Mouse (Mus musculus): ENCODE results near the gene Ebf1. TPM values are rescaled to one million over a fixed set of nuclear protein-coding genes. Genes with fewer than 3 reads are reported as not detected.

Ebf1 gene
- total RNA-seq, 2 experiments from 2014 or later, result 4.8 to 6.1 TPM

DNA sequence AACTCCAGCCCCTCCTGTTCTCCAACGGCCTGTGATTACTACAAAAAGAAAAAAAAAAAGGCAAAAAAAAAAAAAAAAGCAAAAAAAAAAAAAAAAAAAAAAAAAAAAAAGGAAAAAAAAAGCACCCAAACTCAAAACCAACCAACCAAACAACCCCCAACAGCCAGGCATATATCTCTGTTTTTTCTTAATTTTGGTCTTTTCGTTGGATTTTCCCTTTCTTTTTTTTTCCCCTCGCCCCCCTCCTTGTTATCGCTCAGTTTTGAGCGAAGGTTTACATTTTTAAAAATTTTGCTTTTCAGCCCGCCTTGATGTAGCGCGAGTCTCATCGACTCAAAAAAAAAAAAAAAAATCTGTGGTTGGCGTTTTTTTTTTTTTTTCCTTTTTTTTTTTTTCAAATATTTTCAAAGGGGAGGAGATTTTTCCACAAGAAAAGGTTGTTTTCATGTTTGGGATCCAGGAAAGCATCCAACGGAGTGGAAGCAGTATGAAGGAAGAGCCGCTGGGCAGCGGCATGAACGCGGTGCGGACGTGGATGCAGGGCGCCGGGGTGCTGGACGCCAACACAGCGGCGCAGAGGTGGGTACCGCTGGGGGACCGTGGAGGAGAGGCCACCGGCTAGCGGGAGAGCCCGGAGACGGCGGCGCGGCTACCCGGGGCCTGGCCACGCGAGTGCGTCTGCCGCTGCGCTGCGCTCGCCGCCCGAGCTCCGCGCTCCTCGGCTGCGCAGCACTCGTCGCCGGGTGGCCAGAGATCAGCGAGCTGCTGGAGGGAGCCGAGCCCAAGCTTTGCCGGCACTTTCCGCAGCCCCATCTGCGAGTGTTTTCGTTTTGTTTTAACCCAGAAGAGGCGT, 843 bp downstream of the Ebf1 start:
- no peak for DNase-seq (ENCODE audit: low spot score in 2 of 2)

DNA sequence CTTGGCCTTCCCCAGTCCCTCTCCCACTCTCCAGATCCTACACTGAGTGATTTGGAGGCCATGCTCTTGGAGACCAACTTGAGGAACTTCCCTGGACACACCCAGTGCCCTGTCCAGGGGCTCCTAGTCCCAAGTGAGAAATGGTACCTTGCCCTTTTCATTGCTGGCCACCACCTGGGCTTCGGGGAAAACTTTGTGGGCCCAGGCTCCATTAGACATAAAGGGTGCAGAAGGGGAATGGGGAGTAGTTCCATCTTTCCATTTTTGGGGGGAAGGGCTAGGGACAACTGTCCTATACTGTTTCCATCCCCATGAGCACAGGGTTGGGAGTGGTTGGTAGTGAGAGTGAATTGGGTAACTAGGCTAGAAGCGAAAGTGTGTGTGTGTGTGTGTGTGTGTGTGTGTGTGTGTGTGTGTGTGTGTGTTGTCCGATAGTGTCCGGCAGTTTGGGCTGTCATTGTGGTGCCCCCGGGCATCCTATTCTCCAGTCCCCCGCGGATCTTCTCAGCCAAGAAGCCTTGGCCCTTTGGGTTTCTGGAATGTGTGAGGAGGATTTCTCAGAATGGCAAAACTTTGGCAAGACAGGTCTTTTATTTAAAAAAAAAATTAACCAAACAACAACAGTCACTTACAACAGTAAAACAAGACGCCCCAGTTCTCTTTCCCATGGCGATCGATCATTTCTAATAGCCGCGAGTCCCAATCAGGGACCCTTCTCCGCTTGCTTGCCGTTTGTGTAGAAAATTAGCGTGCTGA, 2.2 kb downstream of the Ebf1 start:
- DNase-seq (ENCODE audit: low spot score in 2 of 2), result no peak

DNA sequence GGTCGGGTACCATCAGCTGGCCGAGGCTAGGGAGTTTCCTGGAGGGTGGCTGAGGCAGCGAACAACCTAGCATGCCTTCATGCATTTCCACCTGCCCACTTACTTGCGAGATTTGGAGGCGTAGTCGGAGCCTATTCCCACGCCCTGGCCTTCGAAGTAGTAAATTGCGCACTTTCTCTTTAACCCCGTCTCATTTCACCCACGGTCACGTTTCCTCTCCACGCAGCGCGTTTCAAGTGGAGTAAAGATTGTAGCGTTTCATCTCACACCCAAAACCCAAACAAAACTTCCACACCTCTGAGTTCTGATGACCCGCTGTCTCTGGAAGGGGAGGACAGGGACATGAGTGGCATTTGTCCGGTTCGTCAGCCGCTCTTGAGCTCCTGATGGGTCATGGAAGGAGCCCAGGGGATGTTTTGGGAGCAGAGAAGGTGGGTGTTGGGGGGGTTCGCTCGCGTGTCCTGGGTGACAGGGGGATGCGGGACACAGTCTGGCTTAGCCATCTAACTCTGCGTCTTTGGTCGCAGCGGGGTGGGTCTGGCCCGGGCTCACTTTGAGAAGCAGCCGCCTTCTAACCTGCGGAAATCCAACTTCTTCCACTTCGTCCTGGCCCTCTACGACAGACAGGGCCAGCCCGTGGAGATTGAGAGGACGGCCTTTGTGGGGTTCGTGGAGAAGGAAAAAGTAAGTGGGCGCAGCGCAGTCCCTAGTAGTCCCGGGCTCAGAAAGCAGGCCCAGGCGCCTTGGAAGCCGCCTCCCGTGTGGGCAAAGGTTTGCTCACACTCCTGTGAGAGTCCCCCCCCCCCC, 3.0 kb downstream of the Ebf1 start:
- DNase-seq (ENCODE audit: low spot score in 2 of 2), result no peak

DNA sequence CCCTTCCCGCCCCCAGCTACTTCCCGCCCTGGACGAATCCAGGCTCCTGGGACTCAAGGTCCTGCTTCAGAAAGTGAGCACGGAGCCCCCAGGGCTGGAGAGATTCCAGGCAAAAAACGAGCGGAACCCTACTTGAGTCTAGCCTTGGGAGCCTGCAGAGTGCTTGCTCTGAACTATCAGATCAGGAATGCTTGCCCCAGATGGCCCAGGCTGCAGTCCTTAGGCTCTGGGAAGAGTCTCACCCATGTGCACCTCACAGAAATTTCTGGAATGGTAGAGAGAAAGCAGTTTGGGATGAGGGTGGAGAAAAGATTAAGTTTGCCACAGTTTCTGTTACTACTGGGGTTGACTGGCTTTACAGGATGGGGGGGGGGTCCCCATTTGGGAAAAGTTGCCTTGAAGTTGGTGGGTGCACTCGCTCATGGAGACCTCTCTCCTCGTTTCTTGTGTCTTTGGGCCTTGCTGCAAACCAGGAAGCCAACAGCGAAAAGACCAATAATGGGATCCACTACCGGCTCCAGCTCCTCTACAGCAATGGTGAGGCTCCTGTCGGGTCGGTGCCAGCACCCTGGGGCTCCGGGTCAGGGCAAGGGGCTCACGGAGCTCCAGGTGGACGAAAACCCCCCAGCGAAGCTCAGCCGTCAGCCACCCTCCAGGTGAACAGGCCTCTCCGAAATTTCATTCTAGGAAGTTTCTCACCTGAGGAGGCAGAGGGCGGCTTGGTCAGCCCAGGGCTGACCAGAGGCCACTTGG, 3.8 kb downstream of the Ebf1 start:
- DNase-seq (ENCODE audit: low spot score in 2 of 2), result no peak

DNA sequence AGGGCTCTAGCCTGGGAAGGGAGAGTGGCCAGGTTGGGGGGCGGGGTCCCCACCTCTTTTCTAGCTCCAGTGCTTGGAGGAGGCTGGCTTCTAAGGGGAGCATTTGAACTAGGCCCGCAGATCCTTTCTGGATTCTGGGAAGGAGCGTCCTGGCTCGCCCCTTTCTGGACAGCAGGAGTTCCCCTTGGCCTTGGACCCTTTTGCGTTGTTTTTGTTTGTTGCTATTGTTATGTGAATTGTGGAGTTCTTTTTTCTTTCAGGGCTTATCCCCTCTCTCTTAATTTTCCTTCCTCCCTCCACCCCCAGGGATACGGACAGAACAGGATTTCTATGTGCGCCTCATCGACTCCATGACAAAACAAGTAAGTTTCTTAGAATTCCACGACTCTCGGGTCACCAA, 4.5 kb downstream of the Ebf1 start:
- DNase-seq (ENCODE audit: low spot score in 2 of 2), result no peak

DNA sequence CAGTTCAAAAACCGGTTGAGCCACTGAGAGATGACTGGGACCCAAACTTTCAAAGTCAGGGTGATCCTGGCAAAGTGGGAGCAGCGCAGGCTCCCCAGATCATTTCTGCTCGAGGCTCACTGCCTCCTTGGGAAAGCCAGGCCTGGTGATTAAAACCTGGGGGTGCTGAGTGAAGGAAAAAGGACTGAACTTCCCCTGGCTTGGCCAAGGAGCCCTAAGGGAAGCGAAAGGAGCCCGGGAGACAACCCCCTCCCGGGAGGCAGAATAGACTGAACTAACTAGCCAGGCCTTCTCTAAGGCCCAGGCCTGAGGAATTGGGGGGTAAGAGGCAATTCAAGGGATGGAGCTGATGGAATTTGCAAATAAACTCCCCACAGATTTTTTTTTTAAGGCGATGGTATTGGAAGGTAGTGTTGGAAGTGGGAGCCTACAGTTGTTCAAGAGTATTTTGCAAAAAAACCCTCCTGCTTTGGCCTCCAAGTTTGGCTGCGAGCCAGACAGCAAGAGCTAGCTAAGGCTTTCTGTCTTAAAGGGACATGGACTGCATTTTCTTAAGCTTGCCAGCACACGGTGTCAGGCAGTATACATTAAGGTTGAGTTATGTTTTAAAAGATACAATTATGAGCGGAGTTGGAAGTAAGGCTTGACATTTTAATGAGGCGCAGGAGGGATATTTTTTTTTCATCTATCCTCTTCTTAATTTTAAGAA, 5.1 kb downstream of the Ebf1 start:
- no peak for DNase-seq (ENCODE audit: low spot score in 2 of 2)

DNA sequence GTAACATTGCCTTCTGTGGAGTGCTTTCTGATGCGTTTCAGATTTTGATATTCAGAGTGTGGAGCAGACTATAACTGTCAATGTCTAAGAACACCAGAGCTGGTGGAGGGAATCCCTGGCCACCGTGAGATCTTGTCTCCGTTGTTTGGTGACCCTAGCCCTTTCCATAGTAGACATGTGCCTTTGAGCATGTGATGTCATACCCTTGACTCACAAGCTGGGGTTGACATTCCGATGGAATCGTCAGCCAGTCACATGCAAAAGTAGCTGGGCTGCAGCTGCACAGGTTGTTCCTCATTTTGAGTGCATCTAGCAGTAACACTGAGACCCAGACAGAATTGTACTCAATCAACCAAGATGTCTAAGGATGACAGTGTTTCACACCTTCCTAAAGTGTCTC, 7.4 kb downstream of the Ebf1 start:
- no peak for DNase-seq (ENCODE audit: low spot score in 2 of 2)

DNA sequence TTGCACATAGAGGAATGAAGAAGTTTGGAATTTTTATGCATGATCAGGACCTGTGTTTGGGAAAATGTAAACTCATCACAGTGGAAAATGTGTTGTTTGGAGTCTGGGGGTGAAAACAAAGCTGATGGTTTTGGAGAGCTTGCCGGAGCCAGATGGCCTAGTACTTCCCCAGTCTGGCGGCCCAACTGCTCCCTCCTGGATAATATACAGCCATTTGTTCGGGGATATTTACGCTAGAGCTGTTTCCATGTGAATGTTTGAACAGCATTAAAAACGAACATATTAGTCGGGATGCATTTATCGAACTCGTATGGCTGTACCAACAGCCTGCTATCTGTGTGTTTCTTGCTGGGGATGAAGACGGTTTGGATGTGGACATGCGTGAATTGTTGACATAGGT, 8.9 kb downstream of the Ebf1 start:
- peak; percentile 55 to 84 for DNase-seq (ENCODE audit: low spot score in 2 of 2)

DNA sequence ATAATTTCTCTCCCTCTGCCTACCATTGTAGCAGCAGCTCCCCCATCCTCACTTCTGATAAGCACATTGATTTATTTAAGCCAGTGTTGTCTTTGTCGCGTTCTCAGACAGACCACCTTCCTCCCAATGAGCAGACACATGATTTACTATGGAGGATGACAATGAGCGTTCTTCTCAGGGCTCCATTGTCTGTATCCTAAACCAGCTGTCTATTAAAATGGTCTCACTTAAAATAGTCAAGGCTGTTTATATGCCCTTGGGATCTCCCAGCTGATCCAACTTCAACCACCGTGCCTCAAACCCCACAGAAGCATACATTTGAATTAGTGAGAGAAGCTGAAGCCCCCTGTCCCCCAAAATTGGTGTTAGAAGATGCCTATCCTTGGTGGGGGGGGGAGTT, 11.3 kb downstream of the Ebf1 start:
- no peak for DNase-seq (ENCODE audit: low spot score in 2 of 2)

DNA sequence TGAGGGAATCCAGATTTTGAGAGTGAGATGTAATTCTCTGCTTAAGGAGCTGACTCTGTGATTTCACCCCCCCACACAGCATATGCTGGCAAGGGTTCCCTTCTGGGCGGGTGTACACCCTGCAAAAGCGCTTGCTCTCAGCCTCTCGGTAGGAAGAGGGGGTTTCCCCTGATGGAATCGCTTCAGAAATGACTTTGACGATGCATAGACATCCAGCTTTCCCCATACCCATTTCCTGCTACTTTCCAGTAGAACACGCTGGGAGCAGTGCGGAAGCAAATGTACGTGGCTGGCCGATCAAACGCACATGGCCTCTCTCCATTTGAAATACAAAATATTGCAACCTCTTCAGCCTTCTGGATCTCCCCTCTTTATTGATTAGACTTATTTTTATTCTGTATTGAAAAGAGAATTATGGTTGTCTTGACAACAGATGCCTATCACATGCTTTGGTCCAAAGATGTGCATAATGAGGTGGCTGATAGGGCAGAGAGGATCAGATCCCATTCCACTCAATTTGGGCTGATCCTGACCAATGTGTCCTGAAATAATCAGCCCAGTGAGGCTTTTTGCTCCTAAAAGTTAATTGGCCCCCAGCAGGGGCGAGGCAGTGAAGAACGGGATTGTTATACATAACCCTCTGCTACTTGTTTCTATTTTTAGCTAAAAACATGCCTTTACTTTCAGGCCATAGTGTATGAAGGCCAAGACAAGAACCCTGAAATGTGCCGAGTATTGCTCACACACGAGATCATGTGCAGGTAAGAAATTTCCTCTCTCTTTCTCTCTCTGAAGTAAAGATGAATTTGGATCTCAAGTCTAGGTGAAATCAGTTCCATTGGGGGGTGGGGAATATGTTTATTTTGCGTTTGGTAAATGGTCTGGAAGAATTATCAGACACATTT, 15.2 kb downstream of the Ebf1 start:
- DNase-seq (ENCODE audit: low spot score in 2 of 2), result no peak

DNA sequence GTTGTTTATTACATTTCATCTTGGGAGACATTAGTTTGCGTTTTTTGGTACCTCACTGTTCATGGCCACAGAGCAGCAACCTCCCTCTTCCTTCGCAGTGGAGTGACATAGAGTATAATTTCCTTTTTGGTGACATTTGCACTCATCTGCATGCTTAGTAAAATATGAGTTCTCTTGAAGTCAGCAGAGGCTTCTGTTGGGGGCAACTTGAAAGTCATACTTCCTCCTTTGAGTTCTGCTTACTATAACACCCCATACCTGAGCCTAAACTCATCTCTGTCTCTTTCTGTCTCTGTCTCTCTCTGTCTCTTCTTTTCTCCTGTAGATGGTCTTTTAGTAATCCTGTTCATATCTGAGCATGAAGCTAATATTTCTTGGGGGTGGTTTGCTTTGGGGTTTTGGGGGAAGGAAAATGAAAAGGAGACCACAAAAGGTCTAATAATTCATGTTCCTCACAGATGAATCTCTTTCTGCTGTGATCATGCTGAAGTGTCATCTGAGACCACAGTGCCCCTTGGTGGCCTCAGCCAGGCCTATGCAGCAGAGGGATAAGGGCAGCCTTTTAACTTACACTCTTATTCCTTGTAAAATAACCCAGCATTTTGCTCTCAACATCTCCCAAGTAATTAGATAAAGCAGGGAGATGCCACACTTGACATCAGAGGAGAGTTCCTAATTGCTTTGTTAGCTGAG, 16.0 kb downstream of the Ebf1 start:
- no peak for DNase-seq (ENCODE audit: low spot score in 2 of 2)

DNA sequence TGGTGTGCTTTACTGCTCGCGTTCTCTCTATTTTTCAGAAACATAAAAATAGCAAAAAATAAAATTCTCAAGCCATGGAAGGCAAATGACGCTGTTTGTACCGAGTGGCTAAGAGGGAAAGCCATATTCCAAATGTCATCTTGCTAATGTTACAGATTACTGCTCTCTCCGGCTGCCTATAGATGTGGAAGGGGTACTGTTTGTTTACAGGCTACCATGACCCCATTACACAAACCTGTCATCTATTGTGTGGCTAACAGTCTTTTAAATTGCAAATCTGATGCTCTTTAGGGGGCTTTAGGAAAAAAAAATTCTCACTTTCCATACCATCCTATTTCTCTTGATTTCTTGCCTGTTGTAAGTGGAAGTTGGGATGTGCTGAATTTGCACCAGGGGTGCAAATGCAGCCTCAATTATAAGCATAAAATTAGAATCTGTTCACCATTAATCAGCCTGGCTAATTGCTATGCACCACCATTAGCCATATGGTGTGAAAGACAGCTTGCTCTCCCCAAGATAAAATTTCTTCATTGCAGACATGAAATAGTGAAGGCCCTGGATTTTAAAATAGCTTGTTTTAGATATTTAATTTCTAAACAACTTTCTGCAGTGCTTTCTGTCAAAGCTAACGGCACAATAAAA, 17.6 kb downstream of the Ebf1 start:
- no peak for DNase-seq (ENCODE audit: low spot score in 2 of 2)

DNA sequence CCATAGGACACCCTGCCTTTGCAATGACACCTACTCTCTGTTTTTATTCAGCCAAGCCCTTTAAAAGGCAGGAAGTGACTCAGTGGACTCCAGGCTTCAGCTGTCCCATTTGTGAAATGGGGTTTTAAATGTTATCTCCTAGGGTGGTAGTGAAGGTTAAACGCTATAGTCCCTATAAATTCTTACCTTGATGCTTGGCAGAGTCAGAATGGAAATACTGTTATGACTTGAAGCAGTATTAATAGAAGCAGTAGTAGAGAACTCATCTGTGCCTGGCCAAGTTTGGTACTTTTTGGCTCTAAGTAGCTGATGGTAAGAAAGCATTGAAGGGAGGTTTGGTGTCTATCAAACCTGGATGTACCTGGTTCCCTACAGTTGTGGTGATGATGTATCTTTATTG, 19.1 kb downstream of the Ebf1 start:
- DNase-seq (ENCODE audit: low spot score in 2 of 2), result no peak

DNA sequence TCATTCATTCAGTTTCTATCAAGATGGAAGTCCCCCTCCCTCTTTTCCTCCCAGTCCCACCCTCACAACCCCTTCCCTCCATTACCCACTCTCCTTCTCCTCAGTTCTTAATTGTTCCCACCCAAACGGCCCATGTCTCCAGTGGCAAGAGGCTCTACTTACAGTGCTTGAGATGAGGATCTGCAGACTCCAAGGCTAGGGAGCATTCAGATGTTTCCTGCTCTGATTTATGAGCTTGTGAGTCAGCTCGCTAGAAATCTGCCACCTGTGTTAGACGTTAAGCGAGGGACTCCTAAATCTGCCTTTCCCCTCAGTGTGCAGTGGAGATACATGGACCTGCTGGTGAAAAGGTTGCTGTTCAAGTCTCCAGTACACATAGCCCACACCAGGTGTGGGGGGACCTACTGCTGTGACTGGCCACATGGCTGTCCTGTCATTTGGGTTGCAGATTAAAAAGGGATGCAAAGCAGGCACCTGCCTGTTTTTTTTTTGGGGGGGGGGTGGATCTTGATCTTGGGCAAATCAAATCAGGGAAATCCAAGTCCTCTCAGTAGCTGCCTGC, 21.2 kb downstream of the Ebf1 start:
- no peak for DNase-seq (ENCODE audit: low spot score in 2 of 2)

DNA sequence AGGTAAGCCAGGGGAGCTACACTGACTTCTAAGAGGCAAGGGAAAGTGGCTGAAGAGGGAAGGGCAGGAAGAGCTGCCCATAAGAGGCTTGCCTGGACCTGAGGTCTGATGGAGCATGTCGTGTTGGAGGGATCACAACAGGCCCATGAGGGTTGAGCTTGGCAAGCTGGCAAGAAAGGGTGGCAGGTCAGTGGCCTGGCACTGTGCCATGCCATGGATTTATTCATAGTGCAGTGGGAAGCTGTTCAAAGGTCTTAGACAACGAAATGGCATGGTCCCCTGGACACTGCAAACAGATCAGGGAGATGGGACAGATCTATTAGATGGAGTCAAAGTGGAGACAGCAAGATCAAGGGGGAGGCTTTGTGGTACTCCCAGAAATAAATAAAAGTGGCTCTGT, 24.4 kb downstream of the Ebf1 start:
- DNase-seq (ENCODE audit: low spot score in 2 of 2), result no peak

DNA sequence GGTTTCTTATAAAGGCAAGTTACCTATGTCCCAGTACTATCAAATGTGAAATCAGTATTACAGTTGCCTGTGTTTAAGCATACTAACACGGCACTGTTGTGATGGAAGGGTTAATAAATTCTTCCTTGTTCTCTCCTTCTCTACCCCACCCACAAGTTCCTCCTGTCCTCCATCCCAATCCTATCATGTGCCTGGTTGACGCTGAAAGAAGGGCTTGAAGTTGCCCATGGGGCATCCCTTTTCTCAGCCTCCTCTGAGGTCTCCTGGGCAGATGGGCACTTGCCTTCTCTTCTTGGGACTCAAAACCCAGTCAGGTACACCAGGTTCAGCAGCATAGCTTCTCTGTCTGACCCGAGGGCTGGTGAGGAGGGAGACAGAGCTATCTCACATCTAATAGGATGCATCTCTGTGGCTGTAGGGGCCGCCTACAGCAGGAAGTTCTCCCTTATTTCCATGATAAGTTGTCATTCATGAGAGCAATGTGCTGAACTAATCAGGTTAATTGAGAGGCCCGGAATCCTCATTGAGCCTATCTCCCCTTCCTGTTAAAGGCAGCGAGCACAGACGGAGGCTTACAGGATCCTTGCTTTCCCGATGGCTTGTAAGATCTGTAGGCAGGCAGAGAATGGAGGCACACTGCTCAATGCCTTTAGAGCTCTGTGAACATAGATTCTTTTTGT, 37.4 kb downstream of the Ebf1 start:
- DNase-seq (ENCODE audit: low spot score in 2 of 2), result no peak

DNA sequence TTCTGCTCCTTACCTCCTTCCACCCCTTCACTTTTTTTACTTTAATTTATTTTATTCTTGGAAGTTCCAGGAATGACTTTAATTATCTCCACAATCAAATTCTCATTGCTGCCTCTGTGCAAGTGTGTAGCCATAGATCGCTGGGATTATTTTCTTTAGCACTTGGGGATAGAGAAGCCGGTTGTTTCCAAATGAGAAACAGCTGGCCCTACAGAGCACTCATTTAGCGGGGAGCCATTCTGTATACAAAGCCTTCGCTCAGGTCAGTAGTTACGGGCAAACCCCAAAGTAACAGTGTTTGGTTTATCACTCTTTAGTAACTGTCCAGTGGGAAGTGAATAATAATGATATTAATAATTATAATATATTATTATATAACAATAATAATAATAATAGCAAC, 38.4 kb downstream of the Ebf1 start:
- no peak for DNase-seq (ENCODE audit: low spot score in 2 of 2)
